17 mouse cellular contexts compared by ENCODE assay signal in genomic region chr17:29073313-29073712, GRCm38 (mm10). TPM values are rescaled to one million over a fixed set of nuclear protein-coding genes. Genes with fewer than 3 reads are reported as not detected.
A peak's percentile ranks its signal among the peaks of the same experiment; 100 is the strongest.
DNase-seq lines count a peak whose midpoint lies in the region; ATAC-seq and TF ChIP-seq lines count a peak whose summit lies in the region.
"Had no signal": no experiment of that assay in that cellular context is flagged by ENCODE, and none has a peak within 500 bp of the region (broad histone marks: within the 10 kb centered on the region; RNA-seq: fewer than 3 reads in every experiment).

No protein-coding gene starts in this region.

- intact Hi-C loops in heart, postnatal 25 days (cut with DNase I), result loop anchor here (2.0 kb wide), 1 partner anchor 15 kb away; no protein-coding TSS in a partner anchor
- intact Hi-C loops in left cerebral cortex, adult 2 months (cut with DNase I), result no loop called here
- intact Hi-C loops in left cerebral cortex, postnatal 14 days (cut with DNase I), result no loop called here

- 35% methylated on average over 5 of the region's 5 CpGs for WGBS in heart, embryonic 12.5 days
- WGBS in embryonic facial prominence, embryonic 10.5 days, result 56% methylated on average over 5 of the region's 5 CpGs

- H3K9me3 ChIP-seq in heart, embryonic 12.5 days (replicated peaks), result no peaks in the 10 kb centered on the region
- H3K9me3 ChIP-seq in CH12.LX (replicated peaks; ENCODE audit: low read length), result no peaks in the 10 kb centered on the region
- H3K9me3 ChIP-seq in embryonic facial prominence, embryonic 10.5 days, result no peaks in the 10 kb centered on the region
- H3K9me3 ChIP-seq: forebrain, embryonic 15.5 days; limb, embryonic 15.5 days had no signal

- no peak for TF ChIP-seq EP300 in CH12.LX (IDR thresholded peaks at IDR 0.05; ENCODE audit: low read length)

- TF ChIP-seq RAD21 in CH12.LX (IDR thresholded peaks at IDR 0.05; ENCODE audit: low read depth, low read length), result no peak

- dilution Hi-C loops in CH12.LX (cut with MboI; ENCODE audit: extremely low pct_ligation_motif_present, extremely low pct_unique_long_range_greater_than_20kb, low sequenced_read_pairs), result no loop called here

- no peak for DNase-seq in heart, postnatal 25 days (ENCODE audit: low spot score)
- DNase-seq in left cerebral cortex, adult 2 months (ENCODE audit: extremely low spot score in 1 of 2, low spot score in 2 of 2), result no peak
- no peak for DNase-seq in left cerebral cortex, postnatal 14 days (ENCODE audit: low spot score in 2 of 2)
- no peak for DNase-seq in CH12.LX (ENCODE audit: extremely low read depth)
- DNase-seq in embryonic facial prominence, embryonic 10.5 days (ENCODE audit: low spot score), result no peak
- no peak for DNase-seq in urinary bladder, adult 18-20 months (ENCODE audit: low spot score in 2 of 2)
- no peak for DNase-seq in layer of hippocampus, postnatal 10 days (ENCODE audit: low spot score in 2 of 2)
- DNase-seq: adrenal gland, postnatal 10 days; cerebellum, adult 9-11 months; heart, adult 11 months; right cerebral cortex, postnatal 25 days; thymus, adult 2 months had no signal

- peak overlapping the region; percentile 84 for H3K27ac ChIP-seq in heart, embryonic 12.5 days (ENCODE audit: poor library complexity, severe bottlenecking)
- H3K27ac ChIP-seq in left cerebral cortex, adult 2 months, result peak overlapping the region; percentile 2; the same call in 1 of the 2 replicates
- peak overlapping the region; percentile 76 for H3K27ac ChIP-seq in CH12.LX (ENCODE audit: insufficient read depth, low read depth)
- H3K27ac ChIP-seq in embryonic facial prominence, embryonic 10.5 days (replicated peaks), result 0 out of 2 replicates have a peak overlapping the region, but pooled peaks have one; percentile 6
- H3K27ac ChIP-seq: forebrain, embryonic 15.5 days; layer of hippocampus, adult 2 months; limb, embryonic 15.5 days had no signal

- H3K79me2 ChIP-seq in CH12.LX (replicated peaks; ENCODE audit: control insufficient read depth, extremely low read depth, insufficient read depth, poor library complexity, severe bottlenecking), result no peaks in the 10 kb centered on the region

- H3K4me3 ChIP-seq in heart, embryonic 12.5 days, result no peak overlapping the region
- H3K4me3 ChIP-seq in left cerebral cortex, adult 2 months, result no peak overlapping the region
- H3K4me3 ChIP-seq in CH12.LX (replicated peaks in 1 of 3; ENCODE audit: low read depth in 2 of 3, low read length in 2 of 3, poor library complexity in 1 of 3), result no peak overlapping the region
- H3K4me3 ChIP-seq in embryonic facial prominence, embryonic 10.5 days, result peak overlapping the region; percentile 12; the same call in 1 of the 2 replicates
- H3K4me3 ChIP-seq: forebrain, embryonic 15.5 days; layer of hippocampus, adult 2 months; limb, embryonic 15.5 days had no signal

- TF ChIP-seq CTCF in left cerebral cortex, adult 2 months (IDR thresholded peaks at IDR 0.05), result no peak
- TF ChIP-seq CTCF in CH12.LX (conservative IDR thresholded peaks at IDR 0.05 in 1 of 2, IDR thresholded peaks at IDR 0.05 in 1 of 2; ENCODE audit: low read depth in 2 of 2, low read length in 2 of 2), result no peak

- H3K4me2 ChIP-seq in heart, embryonic 12.5 days, result peak overlapping the region; percentile 59
- H3K4me2 ChIP-seq in CH12.LX (ENCODE audit: insufficient read depth, low read depth, poor library complexity, severe bottlenecking), result peak overlapping the region; percentile 39
- H3K4me2 ChIP-seq: forebrain, embryonic 15.5 days; limb, embryonic 15.5 days had no signal

- TF ChIP-seq POLR2A in CH12.LX (IDR thresholded peaks at IDR 0.05; ENCODE audit: low read depth, low read length), result no peak

- peak overlapping the region; percentile 54 for H3K9ac ChIP-seq in heart, embryonic 12.5 days
- H3K9ac ChIP-seq in CH12.LX (ENCODE audit: insufficient read depth, low read depth), result peak overlapping the region; percentile 28; the same call in 1 of the 2 replicates
- H3K9ac ChIP-seq: forebrain, embryonic 15.5 days; limb, embryonic 15.5 days had no signal

- no peak for ATAC-seq in heart, embryonic 12.5 days (ENCODE audit: insufficient number of reproducible peaks, low FRiP score)
- ATAC-seq: forebrain, embryonic 15.5 days; inflammation-experienced regulatory T-cells, adult 6 months had no signal

- in situ Hi-C loops in CH12.LX (cut with MboI; ENCODE audit: low pct_ligation_motif_present, low pct_unique_long_range_greater_than_20kb, low sequenced_read_pairs), result no loop called here

- H3K4me1 ChIP-seq in heart, embryonic 12.5 days (replicated peaks), result peaks cover 45% of the 10 kb centered on the region
- H3K4me1 ChIP-seq in CH12.LX (ENCODE audit: control insufficient read depth in 1 of 2, insufficient read depth in 2 of 2), result peaks cover 39 to 81% of the 10 kb centered on the region in 2 experiments
- H3K4me1 ChIP-seq in embryonic facial prominence, embryonic 10.5 days, result peaks cover 53% of the 10 kb centered on the region

- no peaks in the 10 kb centered on the region for H3K36me3 ChIP-seq in heart, embryonic 12.5 days
- peaks cover 0 to 27% of the 10 kb centered on the region in 2 experiments for H3K36me3 ChIP-seq in CH12.LX (replicated peaks in 1 of 2; ENCODE audit: control insufficient read depth in 1 of 2, insufficient read depth in 1 of 2, low read length in 1 of 2)
- H3K36me3 ChIP-seq in embryonic facial prominence, embryonic 10.5 days (replicated peaks), result no peaks in the 10 kb centered on the region
- H3K36me3 ChIP-seq: forebrain, embryonic 15.5 days; limb, embryonic 15.5 days had no signal

- H3K27me3 ChIP-seq in heart, embryonic 12.5 days (replicated peaks), result no peaks in the 10 kb centered on the region
- no peaks in the 10 kb centered on the region for H3K27me3 ChIP-seq in CH12.LX (replicated peaks)
- peaks cover 18% of the 10 kb centered on the region for H3K27me3 ChIP-seq in embryonic facial prominence, embryonic 10.5 days (replicated peaks; ENCODE audit: low read depth, poor library complexity, severe bottlenecking)
- H3K27me3 ChIP-seq: forebrain, embryonic 15.5 days had no signal

TF ChIP-seq in CH12.LX, 34 proteins besides CTCF, POLR2A, EP300 and RAD21:
- no peak for TF ChIP-seq POLR2AphosphoS2 (IDR thresholded peaks at IDR 0.05; ENCODE audit: low read depth, low read length)
- TF ChIP-seq KAT2A (IDR thresholded peaks at IDR 0.05; ENCODE audit: insufficient replicate concordance, low read length), result no peak
- no peak for TF ChIP-seq PAX5 (IDR thresholded peaks at IDR 0.05; ENCODE audit: low read length)
- TF ChIP-seq IRF4 (IDR thresholded peaks at IDR 0.05; ENCODE audit: low read depth, low read length), result no peak
- no peak for TF ChIP-seq CHD1 (IDR thresholded peaks at IDR 0.05; ENCODE audit: low read depth, low read length)
- TF ChIP-seq ZKSCAN1 (IDR thresholded peaks at IDR 0.05; ENCODE audit: borderline replicate concordance, low read depth, low read length), result no peak
- no peak for TF ChIP-seq RCOR1 (conservative IDR thresholded peaks at IDR 0.05; ENCODE audit: low read depth, low read length)
- TF ChIP-seq ZC3H11A (IDR thresholded peaks at IDR 0.05; ENCODE audit: low read depth, low read length), result no peak
- TF ChIP-seq USF1 (IDR thresholded peaks at IDR 0.05; ENCODE audit: low read depth, low read length), result no peak
- no peak for TF ChIP-seq UBTF (IDR thresholded peaks at IDR 0.05; ENCODE audit: low read depth, low read length)
- no peak for TF ChIP-seq MYC (IDR thresholded peaks at IDR 0.05; ENCODE audit: low read depth, low read length)
- TF ChIP-seq GABPA (IDR thresholded peaks at IDR 0.05; ENCODE audit: insufficient replicate concordance, low read depth, low read length), result no peak
- TF ChIP-seq TBP (conservative IDR thresholded peaks at IDR 0.05; ENCODE audit: low read depth, low read length), result no peak
- no peak for TF ChIP-seq SIN3A (IDR thresholded peaks at IDR 0.05; ENCODE audit: low read length)
- no peak for TF ChIP-seq MAX (IDR thresholded peaks at IDR 0.05; ENCODE audit: low read length)
- TF ChIP-seq JUND (conservative IDR thresholded peaks at IDR 0.05; ENCODE audit: low read depth, low read length), result no peak

RNA-seq across cellular contexts. Expression of gene Cdkn1a, which starts 17.5 kb away (rescaled TPM):
- 43.2 and 45.3 TPM in 2 replicates for polyA plus RNA-seq in heart, embryonic 12.5 days (2016; fragmentation: Nextera tagmentation; extraction: Ambion mirVana)
- total RNA-seq in heart, postnatal 25 days (2021), result 100 to 1,000 TPM in 1 of 2 experiments, 10 to 100 TPM in 1; 30.1 to 102 TPM
- total RNA-seq in left cerebral cortex, adult 2 months (2021), result 10 to 100 TPM; 40.6 to 64.4 TPM
- 10 to 100 TPM; 25.7 to 35.7 TPM for total RNA-seq in left cerebral cortex, postnatal 14 days (2021)
- total RNA-seq in CH12.LX (2012; rRNA removed) (25.3 and 37.5 TPM in 2 replicates), CH12.LX (2014; rRNA removed) (9.1 and 10.6 TPM in 2 replicates)
- polyA plus RNA-seq in CH12.LX (2012; ENCODE audit: insufficient read length, low read depth), result 55.0 and 59.1 TPM in 2 replicates
- polyA plus RNA-seq in embryonic facial prominence, embryonic 10.5 days (2016; fragmentation: Nextera tagmentation; extraction: Ambion mirVana), result 26.0 and 27.5 TPM in 2 replicates
- total RNA-seq in layer of hippocampus, postnatal 10 days (2021), result 10 to 100 TPM; 23.6 to 29.4 TPM

RNA-seq across cellular contexts. Expression of gene Rab44, which starts 40.6 kb away (rescaled TPM):
- polyA plus RNA-seq in heart, embryonic 12.5 days (2016; fragmentation: Nextera tagmentation; extraction: Ambion mirVana), result 0.13 TPM in 1 of 2 replicates, not detected in the other
- total RNA-seq in heart, postnatal 25 days (2021), result under 1 TPM; 0.13 to 0.39 TPM
- total RNA-seq in left cerebral cortex, adult 2 months (2021), result under 1 TPM in 1 of 2 experiments, not detected in 1; 0.32 TPM
- not detected for total RNA-seq in left cerebral cortex, postnatal 14 days (2021)
- total RNA-seq in CH12.LX (2012; rRNA removed) (0.17 and 0.34 TPM in 2 replicates), CH12.LX (2014; rRNA removed) (0.12 TPM in 1 of 2 replicates, not detected in the other)
- polyA plus RNA-seq in CH12.LX (2012; ENCODE audit: insufficient read length, low read depth), result 0.30 TPM in 1 of 2 replicates, not detected in the other
- 0.09 and 0.21 TPM in 2 replicates for polyA plus RNA-seq in embryonic facial prominence, embryonic 10.5 days (2016; fragmentation: Nextera tagmentation; extraction: Ambion mirVana)
- total RNA-seq in layer of hippocampus, postnatal 10 days (2021), result under 1 TPM; 0.13 to 0.59 TPM
- polyA plus RNA-seq: inflammation-experienced regulatory T-cells, adult 6 months had no signal

RNA-seq across cellular contexts. Expression of gene Srsf3, which starts 40.9 kb away (rescaled TPM):
- 406 and 412 TPM in 2 replicates for polyA plus RNA-seq in heart, embryonic 12.5 days (2016; fragmentation: Nextera tagmentation; extraction: Ambion mirVana)
- 10 to 100 TPM; 68.9 to 75.4 TPM for total RNA-seq in heart, postnatal 25 days (2021)
- 100 to 1,000 TPM; 113 to 114 TPM for total RNA-seq in left cerebral cortex, adult 2 months (2021)
- 100 to 1,000 TPM; 125 to 127 TPM for total RNA-seq in left cerebral cortex, postnatal 14 days (2021)
- total RNA-seq in CH12.LX (2012; rRNA removed) (171 and 266 TPM in 2 replicates), CH12.LX (2014; rRNA removed) (380 and 479 TPM in 2 replicates)
- 687 and 712 TPM in 2 replicates for polyA plus RNA-seq in CH12.LX (2012; ENCODE audit: insufficient read length, low read depth)
- polyA plus RNA-seq in embryonic facial prominence, embryonic 10.5 days (2016; fragmentation: Nextera tagmentation; extraction: Ambion mirVana), result 830 and 831 TPM in 2 replicates
- total RNA-seq in layer of hippocampus, postnatal 10 days (2021), result 100 to 1,000 TPM; 179 to 207 TPM

Comparison
In these comparisons a context has a peak if more than half of its experiments do, and no peak if none do; other contexts are left out.
1. H3K27ac ChIP-seq: peak in every context shown above with its lines; median percentile 84 in heart, embryonic 12.5 days; 76 in CH12.LX; 6 in embryonic facial prominence, embryonic 10.5 days; 2 in left cerebral cortex, adult 2 months.